Mouse (Mus musculus) intestine, embryonic 15.5 days (tissue): ENCODE measurements at regions not wholly inside any gene's neighbourhood (a gene's known extent, or its start where the extent isn't known, plus 50 kb on each side); places are given as distances from the start of the nearest gene placed in this dataset.

Source experiments
- ATAC-seq: fragments of 200-750 bp; cut with Nextera tagmentation; 2 replicates; pipeline ENCODE4 v1.8.0; 2017; ENCODE audit warnings: moderate TSS enrichment, moderate library complexity
- H3K27ac ChIP-seq: fragments of 300-500 bp; sonication (generic); 2 replicates; pipeline ENCODE4 v1.5.1; 2015; ENCODE audit warnings: mild to moderate bottlenecking, inconsistent platforms
- H3K27me3 ChIP-seq: fragments of 300-500 bp; sonication (generic); replicated peaks from 2 replicates; pipeline ENCODE4 v1.6.1; 2015; ENCODE audit warnings: inconsistent platforms
- H3K36me3 ChIP-seq: fragments of 300-500 bp; sonication (generic); 2 replicates; pipeline ENCODE4 v1.6.1; 2015; ENCODE audit warnings: inconsistent platforms
- H3K4me1 ChIP-seq: fragments of 300-500 bp; sonication (generic); replicated peaks from 2 replicates; pipeline ENCODE4 v1.6.1; 2015; ENCODE audit warnings: inconsistent platforms
- H3K4me2 ChIP-seq: fragments of 300-500 bp; sonication (generic); replicated peaks from 2 replicates; pipeline ENCODE4 v1.6.1; 2015; ENCODE audit warnings: mild to moderate bottlenecking, inconsistent platforms
- H3K4me3 ChIP-seq: fragments of 300-500 bp; sonication (generic); replicated peaks from 2 replicates; pipeline ENCODE4 v1.5.1; 2015; ENCODE audit warnings: inconsistent platforms
- H3K9ac ChIP-seq: fragments of 300-500 bp; sonication (generic); 2 replicates; pipeline ENCODE4 v1.6.1; 2015; ENCODE audit warnings: inconsistent platforms
- H3K9me3 ChIP-seq: fragments of 300-500 bp; sonication (generic); 2 replicates; pipeline ENCODE4 v1.6.1; 2016; ENCODE audit warnings: inconsistent platforms
- WGBS: fragments of 180-500 bp; shearing (Covaris S2); methylation state at CpG from one replicate; pipeline ENCODE4 v1.1.7; 2015; 5-methylcytosine and 5-hydroxymethylcytosine counted together

DNA sequence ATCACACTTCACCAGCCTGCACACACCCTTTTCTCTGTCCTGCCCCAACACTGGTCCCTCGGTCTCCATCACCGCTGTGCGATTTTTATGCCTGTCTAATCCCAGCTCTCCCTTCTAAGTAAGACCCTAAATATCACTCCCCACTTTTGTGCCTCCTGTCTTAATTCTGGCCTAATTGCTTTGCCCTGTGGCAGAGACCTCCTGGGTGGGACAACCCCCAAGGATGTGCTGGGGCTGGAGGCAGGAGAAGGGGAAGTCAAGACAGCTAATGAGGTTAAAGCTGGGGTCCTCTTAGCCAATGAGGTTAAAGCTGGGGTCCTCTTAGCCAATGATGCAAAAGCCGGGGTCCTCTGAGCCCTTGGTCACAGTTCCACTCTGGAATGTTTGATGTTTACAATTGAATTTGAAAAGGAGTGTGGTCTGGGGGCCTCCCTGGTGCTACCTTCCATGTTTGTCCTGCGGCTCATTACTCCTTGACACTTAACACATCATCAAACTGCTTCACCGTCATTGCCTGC, 290.5 kb upstream of the Tbx3 start:
- 57% methylated on average over 6 of the region's 6 CpGs for WGBS
- H3K27ac ChIP-seq: no peak overlapping the region

GRCm38 (mm10) chr5:119381495-119381894, 289.0 kb upstream of the Tbx3 start:
- no peak overlapping the region for H3K4me3 ChIP-seq
- H3K9ac ChIP-seq: no peak overlapping the region
- no peaks in the 10 kb centered on the region; the same call in 1 of the 2 replicates for H3K27me3 ChIP-seq
- no peak overlapping the region for H3K27ac ChIP-seq
- H3K9me3 ChIP-seq: no peaks in the 10 kb centered on the region
- no peak for ATAC-seq
- H3K36me3 ChIP-seq: no peaks in the 10 kb centered on the region
- H3K4me1 ChIP-seq: peaks cover 3% of the 10 kb centered on the region; the same call in 1 of the 2 replicates
- WGBS: 82% methylated on average over 12 of the region's 12 CpGs
- H3K4me2 ChIP-seq: no peak overlapping the region

More for the DNA sequence above, 290.5 kb upstream of the Tbx3 start:
- H3K4me1 ChIP-seq: 0 out of 2 replicates have a peak, but pooled peaks cover 3% of the 10 kb centered on the region
- no peaks in the 10 kb centered on the region for H3K36me3 ChIP-seq
- H3K4me2 ChIP-seq: no peak overlapping the region
- no peaks in the 10 kb centered on the region; the same call in 1 of the 2 replicates for H3K27me3 ChIP-seq
- no peaks in the 10 kb centered on the region for H3K9me3 ChIP-seq
- no peak for ATAC-seq
- H3K4me3 ChIP-seq: no peak overlapping the region
- H3K9ac ChIP-seq: no peak overlapping the region

DNA sequence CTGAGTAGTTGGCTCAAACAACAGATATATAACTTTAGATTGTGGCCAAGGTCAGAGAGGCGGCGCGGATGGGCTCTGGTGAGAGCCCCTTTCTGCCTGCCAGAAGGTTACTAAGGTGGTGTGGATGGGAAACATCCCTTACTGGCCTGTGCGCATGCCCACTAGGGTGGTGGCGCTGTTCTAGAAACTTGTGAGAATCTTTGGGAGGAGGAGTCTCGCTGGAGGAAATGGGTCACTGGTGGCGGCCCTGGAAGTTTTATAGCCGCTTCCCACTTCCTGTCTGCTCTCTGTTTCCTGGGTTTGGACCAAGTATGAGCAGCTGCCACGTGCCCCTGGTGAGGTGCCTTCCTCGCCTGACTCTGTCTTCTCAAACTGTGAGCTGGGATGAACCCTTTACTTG, 285.0 kb upstream of the Tbx3 start:
- Histone ChIP-seq H3K4me3 (no peak overlapping the region), H3K9me3 (no peaks in the 10 kb centered on the region), H3K27ac (no peak overlapping the region), H3K27me3 (no peaks in the 10 kb centered on the region; the same call in 1 of the 2 replicates), H3K36me3 (no peaks in the 10 kb centered on the region), H3K9ac (no peak overlapping the region), H3K4me2 (no peak overlapping the region), H3K4me1 (no peaks in the 10 kb centered on the region; the same call in 1 of the 2 replicates)
- WGBS: 82% methylated on average over 10 of the region's 10 CpGs
- no peak for ATAC-seq

GRCm38 (mm10) chr5:119386821-119387220, 283.6 kb upstream of the Tbx3 start:
- no peak overlapping the region for H3K27ac ChIP-seq
- no peaks in the 10 kb centered on the region; the same call in 1 of the 2 replicates for H3K27me3 ChIP-seq
- no peak for ATAC-seq
- H3K9ac ChIP-seq: no peak overlapping the region
- no peak overlapping the region for H3K4me3 ChIP-seq
- 70% methylated on average over 8 of the region's 8 CpGs for WGBS
- no peaks in the 10 kb centered on the region for H3K36me3 ChIP-seq
- no peaks in the 10 kb centered on the region for H3K9me3 ChIP-seq
- no peaks in the 10 kb centered on the region; the same call in 1 of the 2 replicates for H3K4me1 ChIP-seq
- no peak overlapping the region for H3K4me2 ChIP-seq

- no peak overlapping the region for H3K4me3 ChIP-seq
- H3K4me2 ChIP-seq: no peak overlapping the region
- H3K9me3 ChIP-seq: no peaks in the 10 kb centered on the region
- no peak overlapping the region for H3K9ac ChIP-seq
- no peak for ATAC-seq
- H3K27ac ChIP-seq: no peak overlapping the region
- no peaks in the 10 kb centered on the region for H3K36me3 ChIP-seq
- H3K4me1 ChIP-seq: no peaks in the 10 kb centered on the region; the same call in 1 of the 2 replicates
- WGBS: 50% methylated on average over 2 of the region's 2 CpGs
- no peaks in the 10 kb centered on the region; the same call in 1 of the 2 replicates for H3K27me3 ChIP-seq
These were observed 283.2 kb upstream of the Tbx3 start for GRCm38 (mm10) chr5:119387261-119387660.

DNA sequence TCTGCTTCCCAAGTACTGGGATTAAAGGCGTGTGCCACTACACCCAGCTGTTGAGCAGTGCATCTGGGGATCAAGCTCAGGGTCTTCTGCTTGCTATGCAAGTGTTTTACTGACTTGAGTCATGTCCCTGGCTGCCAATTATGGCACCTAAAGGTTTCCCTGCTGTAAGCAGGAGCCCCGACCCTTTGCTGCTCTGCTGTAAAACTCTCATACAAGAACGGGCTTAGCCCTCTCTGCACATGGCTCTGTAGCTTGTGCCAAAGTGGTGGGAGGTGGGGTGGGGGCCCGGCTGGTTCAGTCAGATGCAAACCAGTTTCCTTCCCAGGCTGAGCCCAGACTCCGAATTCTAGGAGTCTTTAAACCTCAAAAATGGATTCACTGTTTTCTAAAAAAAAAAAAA, 281.6 kb upstream of the Tbx3 start:
- ATAC-seq: no peak

DNA sequence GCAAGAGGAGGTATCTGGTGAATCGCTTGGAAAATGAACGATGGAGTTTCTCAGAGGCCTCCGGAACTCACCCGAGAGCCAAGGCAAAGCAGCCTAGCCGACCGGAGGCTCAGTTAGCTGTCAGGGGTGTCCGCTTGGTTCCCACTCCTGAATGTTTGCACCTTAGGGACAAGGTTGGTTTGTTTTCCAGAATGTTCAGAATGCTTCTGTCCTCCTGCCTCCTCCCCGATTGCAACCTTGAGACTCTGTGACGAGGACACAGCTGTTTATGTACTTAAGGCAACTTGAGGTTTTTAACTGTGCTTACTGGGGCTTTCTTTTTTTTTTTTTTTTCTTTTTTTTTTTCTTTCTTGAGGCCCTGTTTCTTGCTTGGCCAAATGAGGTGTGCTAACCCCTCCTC, 281.1 kb upstream of the Tbx3 start:
- WGBS: 64% methylated on average over 9 of the region's 9 CpGs
- no peaks in the 10 kb centered on the region for H3K27me3 ChIP-seq
- H3K9me3 ChIP-seq: no peaks in the 10 kb centered on the region
- H3K4me2 ChIP-seq: no peak overlapping the region
- no peak overlapping the region for H3K4me3 ChIP-seq
- H3K9ac ChIP-seq: no peak overlapping the region
- H3K27ac ChIP-seq: 0 out of 2 replicates have a peak overlapping the region, but pooled peaks have one; percentile 11
- no peaks in the 10 kb centered on the region; the same call in 1 of the 2 replicates for H3K4me1 ChIP-seq
- H3K36me3 ChIP-seq: no peaks in the 10 kb centered on the region
- no peak for ATAC-seq

More for the DNA sequence above, 281.6 kb upstream of the Tbx3 start:
- no peaks in the 10 kb centered on the region for H3K36me3 ChIP-seq
- no peak overlapping the region for H3K27ac ChIP-seq
- no peaks in the 10 kb centered on the region; the same call in 1 of the 2 replicates for H3K4me1 ChIP-seq
- no peaks in the 10 kb centered on the region for H3K9me3 ChIP-seq
- H3K9ac ChIP-seq: no peak overlapping the region
- no peaks in the 10 kb centered on the region for H3K27me3 ChIP-seq
- no peak overlapping the region for H3K4me3 ChIP-seq
- 62% methylated on average over 5 of the region's 5 CpGs for WGBS
- H3K4me2 ChIP-seq: no peak overlapping the region

DNA sequence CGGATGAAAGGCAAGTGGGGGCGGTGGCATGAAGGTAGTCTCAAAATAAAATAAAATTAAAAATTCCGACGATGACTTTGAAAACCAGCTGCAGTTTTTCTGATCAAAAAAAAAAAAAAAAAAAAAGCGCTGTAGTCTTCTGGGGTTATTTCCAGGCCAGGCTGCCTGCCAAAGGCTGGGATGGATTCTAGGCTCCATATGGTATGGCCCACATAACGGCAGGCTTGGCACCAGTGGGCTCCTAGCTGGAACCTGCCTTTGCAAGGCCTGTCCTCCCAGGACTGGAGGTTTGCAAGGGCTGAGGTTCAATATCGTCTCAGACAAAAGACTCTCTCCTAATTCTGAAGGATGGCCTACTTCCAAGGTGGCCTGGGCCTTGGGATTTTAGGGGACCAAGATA, 280.6 kb upstream of the Tbx3 start:
- Histone ChIP-seq H3K4me2 (no peak overlapping the region), H3K4me3 (no peak overlapping the region), H3K36me3 (no peaks in the 10 kb centered on the region), H3K27ac (no peak overlapping the region), H3K9ac (no peak overlapping the region), H3K27me3 (no peaks in the 10 kb centered on the region), H3K9me3 (no peaks in the 10 kb centered on the region), H3K4me1 (no peaks in the 10 kb centered on the region; the same call in 1 of the 2 replicates)
- 73% methylated on average over 7 of the region's 7 CpGs for WGBS
- ATAC-seq: no peak

GRCm38 (mm10) chr5:119398475-119398874, 272.0 kb upstream of the Tbx3 start:
- peaks cover 12% of the 10 kb centered on the region for H3K4me1 ChIP-seq
- H3K36me3 ChIP-seq: no peaks in the 10 kb centered on the region
- 67% methylated on average over 5 of the region's 5 CpGs for WGBS
- H3K9ac ChIP-seq: no peak overlapping the region
- H3K27ac ChIP-seq: no peak overlapping the region
- no peaks in the 10 kb centered on the region for H3K9me3 ChIP-seq
- ATAC-seq: no peak
- H3K4me3 ChIP-seq: no peak overlapping the region
- H3K4me2 ChIP-seq: no peak overlapping the region
- H3K27me3 ChIP-seq: no peaks in the 10 kb centered on the region

DNA sequence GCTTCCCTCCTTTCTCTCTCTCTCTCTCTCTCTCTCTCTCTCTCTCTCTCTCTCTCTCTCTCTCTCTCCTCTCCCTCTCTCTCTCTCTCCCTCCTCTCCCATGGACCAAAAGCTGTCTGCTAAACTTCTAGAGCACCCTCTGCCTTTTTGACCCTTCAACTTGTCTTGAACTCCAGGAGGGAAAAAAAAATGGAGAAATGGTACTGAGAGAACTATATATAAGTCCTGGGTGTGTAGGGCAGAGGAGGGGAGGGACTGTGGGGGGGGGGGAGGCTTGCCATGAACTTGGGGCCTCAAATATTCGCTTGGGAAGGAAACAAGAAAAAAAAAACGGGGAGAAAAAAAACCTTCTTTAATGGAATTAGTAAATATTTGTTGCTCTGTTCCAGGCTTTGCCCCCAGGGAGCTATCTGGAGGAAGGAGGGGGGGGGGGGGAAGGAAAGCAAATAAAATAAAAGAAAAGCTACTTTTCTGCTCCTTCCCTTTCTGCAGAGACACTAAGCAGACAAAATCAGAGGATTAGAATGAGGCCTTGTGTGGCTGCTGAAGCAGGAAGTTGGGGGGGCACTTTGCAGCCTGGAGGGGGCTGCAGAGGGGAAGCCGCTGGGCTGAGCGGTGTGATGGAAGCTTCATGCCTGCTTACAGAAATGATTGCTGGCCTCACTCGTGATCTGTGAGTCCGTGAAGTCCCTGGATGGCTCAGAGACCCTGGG, 270.1 kb upstream of the Tbx3 start:
- peak overlapping the region; percentile 76 for H3K27ac ChIP-seq
- no peaks in the 10 kb centered on the region for H3K9me3 ChIP-seq
- no peaks in the 10 kb centered on the region for H3K27me3 ChIP-seq
- H3K4me3 ChIP-seq: no peak overlapping the region
- no peak overlapping the region for H3K9ac ChIP-seq
- 7% methylated on average over 6 of the region's 6 CpGs for WGBS
- no peaks in the 10 kb centered on the region for H3K36me3 ChIP-seq
- peaks cover 12% of the 10 kb centered on the region for H3K4me1 ChIP-seq
- peak; percentile 73 for ATAC-seq
- no peak overlapping the region for H3K4me2 ChIP-seq

GRCm38 (mm10) chr5:119401915-119402314, 268.6 kb upstream of the Tbx3 start:
- no peaks in the 10 kb centered on the region for H3K27me3 ChIP-seq
- WGBS: 58% methylated on average over 8 of the region's 8 CpGs

DNA sequence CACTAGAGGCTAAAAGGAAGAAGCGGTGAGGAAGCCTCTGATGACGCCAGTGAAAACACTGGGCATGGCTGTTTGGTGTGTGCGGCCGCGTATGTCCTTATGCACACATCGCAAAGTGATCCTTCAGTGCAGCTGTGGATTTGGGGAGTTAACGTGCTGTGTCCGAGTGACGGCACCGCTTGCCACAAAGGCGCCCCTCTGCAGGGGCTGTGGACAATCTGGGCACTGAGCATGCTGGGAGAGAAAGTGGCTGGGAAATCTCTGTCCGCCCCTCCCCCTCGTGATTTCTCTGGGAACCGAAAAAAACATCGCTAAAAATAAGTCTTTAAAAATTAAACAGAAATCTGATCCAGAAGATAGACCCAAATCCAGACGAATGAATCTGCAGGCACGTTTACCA, 267.8 kb upstream of the Tbx3 start:
- peaks cover 12% of the 10 kb centered on the region for H3K4me1 ChIP-seq
- no peak overlapping the region for H3K4me3 ChIP-seq
- no peak overlapping the region for H3K4me2 ChIP-seq
- 62% methylated on average over 17 of the region's 17 CpGs for WGBS
- H3K27ac ChIP-seq: no peak overlapping the region
- H3K9me3 ChIP-seq: no peaks in the 10 kb centered on the region
- no peaks in the 10 kb centered on the region for H3K27me3 ChIP-seq
- H3K36me3 ChIP-seq: no peaks in the 10 kb centered on the region
- no peak for ATAC-seq
- 0 out of 2 replicates have a peak overlapping the region, but pooled peaks have one; percentile 5 for H3K9ac ChIP-seq

More at GRCm38 (mm10) chr5:119401915-119402314, 268.6 kb upstream of the Tbx3 start:
- Histone ChIP-seq H3K4me3 (no peak overlapping the region), H3K9me3 (no peaks in the 10 kb centered on the region), H3K4me2 (no peak overlapping the region), H3K4me1 (peaks cover 12% of the 10 kb centered on the region), H3K36me3 (no peaks in the 10 kb centered on the region), H3K9ac (no peak overlapping the region), H3K27ac (no peak overlapping the region)
- no peak for ATAC-seq

DNA sequence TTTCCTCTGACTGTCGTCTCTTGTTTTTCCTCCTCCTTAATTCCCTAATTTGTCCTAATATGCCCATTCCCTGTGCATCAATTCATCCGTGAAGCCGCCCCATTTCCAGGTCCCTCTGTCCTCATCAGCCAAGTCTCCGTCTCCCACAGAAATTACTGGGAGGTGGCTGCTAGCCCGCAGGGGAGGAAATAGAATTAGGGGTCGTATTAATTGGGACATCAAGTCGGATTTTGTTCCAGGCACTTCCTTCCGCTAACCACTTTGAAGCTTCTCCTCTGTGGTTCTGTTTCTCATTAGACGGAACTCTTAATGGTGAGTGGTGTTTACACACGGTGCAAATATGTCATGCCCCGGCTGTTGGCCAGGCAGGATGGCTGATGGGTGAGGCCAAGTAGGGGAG, 259.5 kb upstream of the Tbx3 start:
- Histone ChIP-seq H3K27me3 (no peaks in the 10 kb centered on the region), H3K4me1 (no peaks in the 10 kb centered on the region), H3K27ac (no peak overlapping the region), H3K4me2 (no peak overlapping the region), H3K36me3 (no peaks in the 10 kb centered on the region), H3K9ac (no peak overlapping the region), H3K4me3 (no peak overlapping the region), H3K9me3 (no peaks in the 10 kb centered on the region)
- no peak for ATAC-seq
- WGBS: 49% methylated on average over 11 of the region's 11 CpGs
